Mouse (Mus musculus) spleen, adult 2 months (tissue): ENCODE measurements around the gene Dnmt3a.

ENCODE experiments used
- CTCF ChIP-seq: fragments of 200-500 bp; IDR thresholded peaks from 2 replicates; pipeline ENCODE4 v1.5.1; 2011; ENCODE audit warnings: mild to moderate bottlenecking, inconsistent platforms; ENCODE audit not compliant: insufficient read depth, insufficient read length, insufficient replicate concordance; ENCODE audit errors: extremely low read depth
- POLR2A ChIP-seq: fragments of 200-500 bp; IDR thresholded peaks from 2 replicates; pipeline ENCODE4 v1.6.1; 2011; ENCODE audit warnings: low read depth, low read length, inconsistent platforms

DNA sequence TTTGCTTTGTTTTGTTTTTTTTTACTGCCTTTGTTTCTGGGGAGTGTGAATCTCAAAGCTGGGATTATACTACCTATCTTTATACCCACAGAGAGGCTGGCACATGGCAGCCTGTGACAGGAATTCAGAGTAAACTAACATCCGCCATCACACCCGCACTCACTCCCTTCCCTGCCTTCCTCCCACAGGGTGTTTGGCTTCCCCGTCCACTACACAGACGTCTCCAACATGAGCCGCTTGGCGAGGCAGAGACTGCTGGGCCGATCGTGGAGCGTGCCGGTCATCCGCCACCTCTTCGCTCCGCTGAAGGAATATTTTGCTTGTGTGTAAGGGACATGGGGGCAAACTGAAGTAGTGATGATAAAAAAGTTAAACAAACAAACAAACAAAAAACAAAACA, 101.6 kb downstream of the Dnmt3a start:
- no peak for TF ChIP-seq CTCF
- no peak for TF ChIP-seq POLR2A
